Comparison of ENCODE assay signal across 12 mouse cellular contexts in genomic region chr12:85523421-85524192, GRCm38 (mm10). TPM values are rescaled to one million over a fixed set of nuclear protein-coding genes. Genes with fewer than 3 reads are reported as not detected.
DNase-seq lines count a peak whose midpoint lies in the region; ATAC-seq and TF ChIP-seq lines count a peak whose summit lies in the region.
"Had no signal": no experiment of that assay in that cellular context is flagged by ENCODE, and none has a peak within 500 bp of the region (broad histone marks: within the 10 kb centered on the region; RNA-seq: fewer than 3 reads in every experiment).

No protein-coding gene starts in this region.

- no peak overlapping the region for H3K27ac ChIP-seq in kidney, adult 2 months (ENCODE audit: insufficient read depth, low read depth, low read length)
- H3K27ac ChIP-seq in kidney, embryonic 14.5 days (ENCODE audit: low read depth, low read length): no peak overlapping the region
- H3K27ac ChIP-seq in neural tube, embryonic 13.5 days (replicated peaks): 0 out of 2 replicates have a peak overlapping the region, but pooled peaks have one; percentile 18
- H3K27ac ChIP-seq: heart, embryonic 13.5 days had no signal

- no peak overlapping the region for H3K4me3 ChIP-seq in kidney, adult 2 months (ENCODE audit: insufficient read depth, low read depth, low read length)
- no peak overlapping the region for H3K4me3 ChIP-seq in kidney, embryonic 14.5 days (ENCODE audit: low read length)
- no peak overlapping the region for H3K4me3 ChIP-seq in neural tube, embryonic 13.5 days
- H3K4me3 ChIP-seq: erythroblast, embryonic 14.5 days; heart, embryonic 13.5 days had no signal

- TF ChIP-seq POLR2A in kidney, adult 2 months (IDR thresholded peaks at IDR 0.05; ENCODE audit: low read depth, low read length): no peak

- no peaks in the 10 kb centered on the region for H3K36me3 ChIP-seq in kidney, adult 2 months (ENCODE audit: control insufficient read depth, insufficient read depth, low read length)
- H3K36me3 ChIP-seq in kidney, embryonic 14.5 days (ENCODE audit: control insufficient read depth, insufficient read depth, low read length): no peaks in the 10 kb centered on the region
- H3K36me3 ChIP-seq in neural tube, embryonic 13.5 days: no peaks in the 10 kb centered on the region
- H3K36me3 ChIP-seq: heart, embryonic 13.5 days had no signal

- no peak overlapping the region for H3K4me2 ChIP-seq in kidney, embryonic 14.5 days (replicated peaks; ENCODE audit: low read depth, low read length)
- no peak overlapping the region for H3K4me2 ChIP-seq in neural tube, embryonic 13.5 days
- H3K4me2 ChIP-seq: heart, embryonic 13.5 days had no signal

- peak; percentile 57 for DNase-seq in adrenal gland, adult 2 months
- DNase-seq in adrenal gland, postnatal 4 days (ENCODE audit: low spot score in 2 of 2): no peak
- peak; percentile 29 for DNase-seq in kidney, adult 2 months
- no peak for DNase-seq in neural tube, embryonic 10.5 days (ENCODE audit: extremely low spot score, low spot score)
- peak; percentile 43 for DNase-seq in skeletal muscle tissue, adult 2 months (ENCODE audit: low read depth, low spot score)
- DNase-seq in layer of hippocampus, postnatal 10 days (ENCODE audit: low spot score in 2 of 2): no peak
- DNase-seq: right cerebral cortex, postnatal 4 days; thymus, adult 18-20 months had no signal

- no peak for TF ChIP-seq CTCF in kidney, adult 2 months (conservative IDR thresholded peaks at IDR 0.05; ENCODE audit: insufficient read depth, insufficient read length, low read depth, low read length)

- no peak for ATAC-seq in kidney, embryonic 14.5 days (ENCODE audit: low FRiP score, low TSS enrichment)
- ATAC-seq in neural tube, embryonic 13.5 days (ENCODE audit: low read depth): no peak

- H3K9me3 ChIP-seq in kidney, embryonic 14.5 days (ENCODE audit: control insufficient read depth, low read length): no peaks in the 10 kb centered on the region
- no peaks in the 10 kb centered on the region for H3K9me3 ChIP-seq in neural tube, embryonic 13.5 days
- H3K9me3 ChIP-seq: heart, embryonic 13.5 days had no signal

- no peaks in the 10 kb centered on the region for H3K27me3 ChIP-seq in kidney, adult 2 months (replicated peaks; ENCODE audit: control insufficient read depth, insufficient read depth, low read length)
- no peaks in the 10 kb centered on the region for H3K27me3 ChIP-seq in kidney, embryonic 14.5 days (ENCODE audit: control insufficient read depth, insufficient read depth, low read length)
- no peaks in the 10 kb centered on the region for H3K27me3 ChIP-seq in neural tube, embryonic 13.5 days
- H3K27me3 ChIP-seq: heart, embryonic 13.5 days had no signal

- 57% methylated on average over 14 of the region's 14 CpGs for WGBS in kidney, adult 2 months
- 41% methylated on average over 14 of the region's 14 CpGs for WGBS in kidney, embryonic 14.5 days
- WGBS in neural tube, embryonic 13.5 days: 61% methylated on average over 14 of the region's 14 CpGs

- H3K9ac ChIP-seq in kidney, embryonic 14.5 days (ENCODE audit: low read depth, low read length): no peak overlapping the region
- H3K9ac ChIP-seq in neural tube, embryonic 13.5 days: no peak overlapping the region
- H3K9ac ChIP-seq: heart, embryonic 13.5 days had no signal

- H3K4me1 ChIP-seq in kidney, adult 2 months (ENCODE audit: control insufficient read depth, insufficient read depth, low read length): 0 out of 2 replicates have a peak, but pooled peaks cover 3% of the 10 kb centered on the region
- peaks cover 21% of the 10 kb centered on the region for H3K4me1 ChIP-seq in kidney, embryonic 14.5 days (ENCODE audit: control insufficient read depth, insufficient read depth, low read length)
- peaks cover 27% of the 10 kb centered on the region for H3K4me1 ChIP-seq in neural tube, embryonic 13.5 days (replicated peaks)

RNA-seq across cellular contexts. Expression of gene Fos, which starts 49.9 kb away (rescaled TPM):
- 10 to 100 TPM in 1 of 2 experiments, 1 to 10 TPM in 1; 3.1 to 16.7 TPM for total RNA-seq in adrenal gland, adult 2 months (2021)
- polyA plus RNA-seq in adrenal gland, adult 2 months (2012; rRNA removed): 3.9 and 4.9 TPM in 2 replicates
- total RNA-seq in adrenal gland, postnatal 4 days (2021): 1 to 10 TPM; 6.5 to 8.3 TPM
- 1.2 and 1.3 TPM in 2 replicates for polyA plus RNA-seq in kidney, adult 2 months (2012; rRNA removed)
- 1.6 and 3.0 TPM in 2 replicates for polyA plus RNA-seq in kidney, embryonic 14.5 days (2014; fragmentation: Nextera tagmentation; extraction: Ambion mirVana)
- polyA plus RNA-seq in neural tube, embryonic 13.5 days (2015; fragmentation: Nextera tagmentation; extraction: Ambion mirVana): 1.9 and 2.8 TPM in 2 replicates
- total RNA-seq in layer of hippocampus, postnatal 10 days (2021): 1 to 10 TPM; 8.2 to 9.3 TPM

Comparison
In these comparisons a context has a peak if more than half of its experiments do, and no peak if none do; other contexts are left out.
1. DNase-seq: peak in adrenal gland, adult 2 months (single experiment), kidney, adult 2 months (single experiment) and skeletal muscle tissue, adult 2 months (single experiment); none in adrenal gland, postnatal 4 days (0 of 2), neural tube, embryonic 10.5 days (single experiment) and layer of hippocampus, postnatal 10 days (0 of 2).